Mouse (Mus musculus): ENCODE results near the gene Sidt2. TPM values are rescaled to one million over a fixed set of nuclear protein-coding genes. Genes with fewer than 3 reads are reported as not detected.

The Sidt2 gene
- polyA plus RNA-seq, 1 experiment: 122 TPM

DNA sequence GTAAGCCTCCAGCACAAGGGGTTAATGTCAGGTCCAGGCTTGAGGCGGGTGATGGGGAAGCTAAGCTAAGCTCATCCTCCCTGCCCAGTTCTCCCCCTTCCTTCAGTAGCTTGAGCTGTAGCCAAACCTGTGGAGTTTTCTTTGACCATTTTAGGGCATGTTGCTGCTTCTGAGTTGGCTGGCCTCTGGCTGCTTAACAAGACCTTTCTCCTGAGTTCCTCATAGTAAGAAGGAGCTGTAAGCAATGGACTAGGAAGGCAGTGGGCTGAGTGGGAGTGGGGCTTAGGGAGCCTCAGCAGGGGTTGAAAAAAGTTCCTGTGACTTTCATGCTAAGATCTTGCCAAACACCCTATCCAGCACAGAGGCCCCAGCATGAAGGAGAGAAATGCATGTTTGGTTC, 35.2 kb downstream of the Sidt2 start:
- no peaks in the 10 kb centered on the region for H3K4me1 ChIP-seq (ENCODE audit: control insufficient read depth, insufficient read depth, low read length)
- H3K27ac ChIP-seq (ENCODE audit: insufficient read depth, low read depth, low read length): no peak overlapping the region
- H3K4me3 ChIP-seq (ENCODE audit: insufficient read depth, low read length): no peak overlapping the region
- TF ChIP-seq CTCF (IDR thresholded peaks at IDR 0.05; ENCODE audit: low read depth, low read length) (no peak), POLR2A (IDR thresholded peaks at IDR 0.05; ENCODE audit: borderline replicate concordance, low read depth, low read length) (no peak)

DNA sequence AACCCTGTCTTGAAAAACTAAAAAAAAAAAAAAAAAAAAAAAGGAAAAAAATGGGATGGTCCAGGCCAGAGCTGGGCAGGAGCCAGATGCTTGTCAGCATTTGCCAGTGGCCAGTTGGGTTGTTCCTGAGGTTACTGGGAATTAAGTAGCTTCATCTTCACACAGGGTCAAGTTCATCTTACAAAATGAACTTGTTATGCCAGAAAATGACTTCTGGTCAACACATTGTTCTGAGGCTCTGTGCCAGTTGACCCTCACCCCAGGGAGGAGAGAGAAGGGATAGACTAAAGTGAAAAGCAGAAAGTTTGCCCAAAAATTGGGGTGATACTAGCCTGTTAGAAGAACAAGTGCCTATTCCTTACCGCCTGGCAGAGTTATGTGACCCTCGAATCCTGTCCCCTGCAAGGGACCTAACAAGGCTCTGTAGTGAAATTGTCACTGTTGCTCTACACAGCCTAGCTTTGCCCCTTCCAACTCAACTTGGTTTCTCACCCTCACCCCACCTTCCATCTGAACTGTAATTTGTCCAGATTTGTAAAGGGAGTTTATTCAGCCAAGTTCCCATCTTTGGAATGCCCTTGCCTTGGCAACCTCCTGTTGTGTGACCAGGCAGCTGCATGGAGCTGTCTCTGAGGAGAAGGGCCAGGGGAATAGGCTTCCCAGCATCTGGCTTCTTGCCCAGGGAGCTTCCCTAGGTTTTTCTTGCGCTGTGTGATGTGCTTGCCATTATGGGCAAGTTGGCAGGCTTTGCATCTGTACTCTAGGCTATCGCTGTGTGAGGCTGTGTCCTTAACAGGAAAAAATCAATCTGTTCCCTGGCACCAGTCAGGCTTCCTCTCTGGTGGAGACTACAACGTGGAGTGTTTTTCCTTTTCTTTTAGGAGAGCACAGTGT, 37.8 kb downstream of the Sidt2 start:
- TF ChIP-seq POLR2A (IDR thresholded peaks at IDR 0.05; ENCODE audit: borderline replicate concordance, low read depth, low read length) (no peak), CTCF (IDR thresholded peaks at IDR 0.05; ENCODE audit: low read depth, low read length) (no peak)
- Histone ChIP-seq H3K4me3 (ENCODE audit: insufficient read depth, low read length) (no peak overlapping the region), H3K4me1 (ENCODE audit: control insufficient read depth, insufficient read depth, low read length) (no peaks in the 10 kb centered on the region), H3K27ac (ENCODE audit: insufficient read depth, low read depth, low read length) (no peak overlapping the region)

DNA sequence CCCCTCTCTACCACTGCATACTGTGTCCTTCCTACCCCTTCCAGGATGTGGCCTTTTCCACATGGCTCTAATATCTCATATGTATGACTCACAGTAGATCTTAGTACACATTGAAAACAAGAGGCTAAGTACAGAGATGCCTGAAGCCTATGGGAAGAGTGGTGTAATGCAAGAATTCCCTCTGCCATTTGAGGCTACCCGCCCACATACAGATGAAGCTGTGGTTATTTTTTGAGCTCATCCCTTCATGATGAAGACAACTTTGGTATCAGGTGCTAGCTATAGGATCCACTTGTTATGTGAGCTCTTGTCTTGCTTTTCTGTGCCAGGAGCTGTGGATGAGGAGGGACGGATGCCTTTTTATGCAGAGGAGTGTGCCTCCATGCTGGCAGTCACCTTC, 39.4 kb downstream of the Sidt2 start:
- peaks cover 4% of the 10 kb centered on the region for H3K4me1 ChIP-seq (ENCODE audit: control insufficient read depth, insufficient read depth, low read length)
- H3K4me3 ChIP-seq (ENCODE audit: insufficient read depth, low read length): no peak overlapping the region
- no peak overlapping the region for H3K27ac ChIP-seq (ENCODE audit: insufficient read depth, low read depth, low read length)
- TF ChIP-seq CTCF (IDR thresholded peaks at IDR 0.05; ENCODE audit: low read depth, low read length) (no peak), POLR2A (IDR thresholded peaks at IDR 0.05; ENCODE audit: borderline replicate concordance, low read depth, low read length) (no peak)

DNA sequence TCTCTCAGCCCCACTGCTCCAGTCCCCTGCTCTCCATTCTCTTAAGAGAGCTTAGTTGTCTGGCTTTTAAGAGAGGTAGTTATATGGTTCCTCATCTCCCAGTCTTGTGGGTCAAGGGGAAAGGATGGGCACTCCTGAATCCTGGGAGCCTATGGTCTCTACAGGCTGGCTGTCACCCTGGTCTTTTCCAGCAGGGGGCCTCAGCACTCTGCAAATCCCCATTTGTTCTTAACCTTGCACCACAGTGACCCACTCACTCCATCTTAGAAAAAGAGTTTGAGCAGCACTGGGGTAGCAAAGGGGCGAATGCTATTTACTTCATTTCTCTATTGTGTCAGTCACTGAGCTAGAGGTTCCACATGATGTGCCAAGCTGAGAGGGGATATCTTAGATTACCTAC, 43.4 kb downstream of the Sidt2 start:
- peaks cover 31% of the 10 kb centered on the region for H3K4me1 ChIP-seq (ENCODE audit: control insufficient read depth, insufficient read depth, low read length)
- TF ChIP-seq POLR2A (IDR thresholded peaks at IDR 0.05; ENCODE audit: borderline replicate concordance, low read depth, low read length): no peak
- TF ChIP-seq CTCF (IDR thresholded peaks at IDR 0.05; ENCODE audit: low read depth, low read length): peak; percentile 48
- H3K27ac ChIP-seq (ENCODE audit: insufficient read depth, low read depth, low read length): no peak overlapping the region
- H3K4me3 ChIP-seq (ENCODE audit: insufficient read depth, low read length): no peak overlapping the region

DNA sequence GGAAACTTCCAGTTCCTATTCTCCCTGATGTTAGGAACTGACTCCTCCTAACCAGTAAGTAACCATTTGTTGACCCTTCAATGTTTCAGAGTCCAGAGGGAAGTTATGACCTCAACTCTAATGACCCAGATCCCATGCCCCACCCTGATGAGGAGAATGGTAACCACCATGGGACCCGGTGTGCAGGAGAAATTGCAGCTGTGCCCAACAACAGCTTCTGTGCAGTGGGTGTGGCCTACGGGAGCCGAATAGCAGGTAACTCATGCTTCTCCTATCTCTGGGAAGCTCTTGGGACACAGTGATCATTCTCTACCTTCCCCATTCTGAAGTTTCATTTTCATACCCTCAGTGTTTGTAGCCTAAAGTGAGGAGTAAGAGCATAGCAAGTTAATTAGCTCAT, 44.1 kb downstream of the Sidt2 start:
- TF ChIP-seq POLR2A (IDR thresholded peaks at IDR 0.05; ENCODE audit: borderline replicate concordance, low read depth, low read length) (no peak), CTCF (IDR thresholded peaks at IDR 0.05; ENCODE audit: low read depth, low read length) (no peak)
- no peak overlapping the region for H3K27ac ChIP-seq (ENCODE audit: insufficient read depth, low read depth, low read length)
- peaks cover 31% of the 10 kb centered on the region for H3K4me1 ChIP-seq (ENCODE audit: control insufficient read depth, insufficient read depth, low read length)

DNA sequence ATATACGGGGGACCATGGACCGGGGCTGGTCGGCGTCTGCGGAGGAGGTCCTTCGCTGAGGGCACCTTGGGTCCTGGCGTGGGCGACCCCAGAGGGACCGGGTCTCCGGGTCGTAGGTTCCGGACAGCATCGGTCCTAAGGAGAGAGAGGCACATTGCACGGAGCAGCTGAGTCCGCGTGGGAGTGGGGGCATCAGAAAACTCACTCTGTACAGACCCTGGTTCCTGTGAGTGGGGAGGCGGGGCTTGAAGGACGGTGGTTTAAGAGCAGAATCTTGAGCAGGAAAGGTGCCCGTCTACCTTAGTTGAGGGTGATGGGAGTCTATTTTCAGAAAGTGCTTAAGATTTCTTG, 48.0 kb downstream of the Sidt2 start:
- peak overlapping the region; percentile 72 for H3K4me3 ChIP-seq (ENCODE audit: insufficient read depth, low read length)

More for the DNA sequence above, 44.1 kb downstream of the Sidt2 start:
- no peak overlapping the region for H3K4me3 ChIP-seq (ENCODE audit: insufficient read depth, low read length)

DNA sequence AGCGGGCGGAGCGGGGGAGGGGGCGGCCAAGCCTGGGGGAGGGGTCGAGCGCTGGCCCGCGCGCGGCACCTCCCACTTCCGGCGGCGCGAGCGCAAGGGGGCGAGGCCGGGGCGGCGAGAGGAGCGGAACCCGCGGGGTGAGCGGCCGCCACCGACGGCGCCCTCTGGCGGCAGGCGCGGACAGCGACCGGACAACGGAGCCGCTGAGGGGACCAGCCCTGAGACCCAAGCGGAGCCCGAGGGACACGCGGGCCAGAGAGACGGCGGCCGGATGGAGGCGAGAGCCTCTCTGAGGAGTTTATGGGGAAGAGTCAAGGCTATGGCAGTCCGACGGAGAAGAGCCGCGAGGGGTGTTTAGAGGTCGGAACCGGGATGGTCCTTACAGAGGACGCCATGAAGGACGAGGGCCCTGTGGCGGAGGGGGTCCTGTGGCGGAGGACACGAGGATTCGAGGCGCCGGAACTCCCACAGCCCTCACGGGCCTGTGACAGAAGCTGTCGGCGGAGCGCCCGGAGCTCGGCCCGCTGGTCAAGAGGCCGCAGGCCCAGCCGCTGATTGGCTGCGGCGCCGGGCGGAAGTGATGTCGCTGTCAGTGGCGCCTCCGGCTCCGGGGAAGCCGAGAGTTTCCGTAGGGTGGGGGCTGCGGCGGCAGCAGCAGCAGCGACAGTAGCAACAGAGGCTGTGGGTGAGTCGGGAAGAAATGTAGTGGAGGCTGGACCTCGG, 48.5 kb downstream of the Sidt2 start, which contains the start of the genes Pcsk7 and Rnf214:
Pcsk7 (plus strand) TSS at position 143 of the 723 bp plus-strand sequence.
Rnf214 (minus strand) TSS at position 557 of the 723 bp plus-strand sequence.
- H3K27ac ChIP-seq (ENCODE audit: insufficient read depth, low read depth, low read length): peak within 1 kb of the TSS; percentile 93
- H3K4me1 ChIP-seq (ENCODE audit: control insufficient read depth, insufficient read depth, low read length): peaks cover 31% of the 10 kb centered on the region
- peak; percentile 23; the same call in 1 of the 2 replicates for TF ChIP-seq POLR2A (IDR thresholded peaks at IDR 0.05; ENCODE audit: borderline replicate concordance, low read depth, low read length)
- TF ChIP-seq CTCF (IDR thresholded peaks at IDR 0.05; ENCODE audit: low read depth, low read length): peak; percentile 83
- peak within 1 kb of the TSS; percentile 98 for H3K4me3 ChIP-seq (ENCODE audit: insufficient read depth, low read length)

More for the DNA sequence above, 48.0 kb downstream of the Sidt2 start:
- TF ChIP-seq POLR2A (IDR thresholded peaks at IDR 0.05; ENCODE audit: borderline replicate concordance, low read depth, low read length) (no peak), CTCF (IDR thresholded peaks at IDR 0.05; ENCODE audit: low read depth, low read length) (no peak)
- peaks cover 31% of the 10 kb centered on the region for H3K4me1 ChIP-seq (ENCODE audit: control insufficient read depth, insufficient read depth, low read length)
- H3K27ac ChIP-seq (ENCODE audit: insufficient read depth, low read depth, low read length): peak overlapping the region; percentile 2

DNA sequence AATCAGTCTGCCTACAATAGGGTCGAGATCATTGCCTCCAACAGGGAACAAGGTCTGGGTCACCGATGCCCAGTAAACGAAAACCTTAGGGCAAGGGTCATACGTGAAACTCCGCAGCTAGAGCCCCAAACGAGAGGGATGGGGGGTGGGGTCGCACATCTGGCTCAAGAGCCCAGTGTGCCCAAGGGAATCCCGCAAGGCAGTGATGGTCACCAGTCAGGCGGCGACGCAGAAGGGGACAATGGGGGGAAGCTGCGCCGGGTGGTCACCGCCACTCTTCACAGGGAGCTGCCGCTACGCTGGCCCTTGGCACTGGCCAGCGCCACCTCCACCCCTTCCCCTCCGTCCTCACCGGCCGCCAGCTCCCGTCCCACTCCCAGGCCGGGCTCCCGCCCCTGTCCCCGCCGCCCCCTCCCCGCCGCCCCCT, 49.2 kb downstream of the Sidt2 start:
- Histone ChIP-seq H3K4me3 (ENCODE audit: insufficient read depth, low read length) (peak overlapping the region; percentile 98), H3K4me1 (ENCODE audit: control insufficient read depth, insufficient read depth, low read length) (peaks cover 28% of the 10 kb centered on the region), H3K27ac (ENCODE audit: insufficient read depth, low read depth, low read length) (no peak overlapping the region)
- no peak for TF ChIP-seq CTCF (IDR thresholded peaks at IDR 0.05; ENCODE audit: low read depth, low read length)
- no peak for TF ChIP-seq POLR2A (IDR thresholded peaks at IDR 0.05; ENCODE audit: borderline replicate concordance, low read depth, low read length)

DNA sequence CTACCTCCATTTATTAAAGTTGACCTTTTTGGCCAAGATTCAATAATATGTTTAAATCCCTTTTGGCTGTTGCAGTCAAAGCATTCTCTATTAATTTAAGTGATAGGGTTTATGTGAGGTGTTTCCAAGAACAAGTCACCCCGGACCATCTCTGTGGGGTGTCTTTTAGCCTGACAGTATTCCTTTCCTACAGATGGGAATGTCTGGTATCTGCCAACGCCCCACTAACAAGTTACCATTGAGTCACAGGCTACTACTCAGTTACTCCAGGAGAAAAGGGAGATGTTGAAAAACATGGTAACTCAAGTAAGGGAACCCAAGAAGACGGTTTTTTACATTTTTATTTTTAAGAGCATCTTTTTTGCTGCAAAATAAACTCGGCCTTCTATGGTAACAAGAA, 49.9 kb downstream of the Sidt2 start:
- H3K4me3 ChIP-seq (ENCODE audit: insufficient read depth, low read length): no peak overlapping the region
- H3K27ac ChIP-seq (ENCODE audit: insufficient read depth, low read depth, low read length): no peak overlapping the region
- peaks cover 22% of the 10 kb centered on the region for H3K4me1 ChIP-seq (ENCODE audit: control insufficient read depth, insufficient read depth, low read length)
- TF ChIP-seq CTCF (IDR thresholded peaks at IDR 0.05; ENCODE audit: low read depth, low read length) (no peak), POLR2A (IDR thresholded peaks at IDR 0.05; ENCODE audit: borderline replicate concordance, low read depth, low read length) (no peak)

Measured in bone marrow macrophage, adult 2 months (primary cell).